Mouse (Mus musculus) megakaryocyte, embryonic 14.5 days (primary cell): ENCODE measurements around the gene Usp54. TPM values are rescaled to one million over a fixed set of nuclear protein-coding genes. Genes with fewer than 3 reads are reported as not detected.

Experiments used
- H3K27me3 ChIP-seq: replicated peaks from 2 replicates; pipeline ENCODE3; 2012; ENCODE audit warnings: inconsistent platforms
- H3K36me3 ChIP-seq: replicated peaks from 2 replicates; pipeline ENCODE3; 2012; ENCODE audit warnings: low read length, inconsistent platforms, mixed read lengths
- H3K4me1 ChIP-seq: 2 replicates; pipeline ENCODE4 v1.6.1; 2012; ENCODE audit warnings: inconsistent platforms
- H3K4me3 ChIP-seq: replicated peaks from 2 replicates; pipeline ENCODE3; 2012; ENCODE audit warnings: moderate library complexity, mild to moderate bottlenecking, inconsistent platforms
- H3K9me3 ChIP-seq: 2 replicates; pipeline ENCODE4 v1.6.1; 2012; ENCODE audit warnings: inconsistent platforms
- FLI1 ChIP-seq: IDR thresholded peaks from 2 replicates; pipeline ENCODE4 v1.6.1; 2012; ENCODE audit warnings: low read length, inconsistent platforms, mixed read lengths
- GATA1 ChIP-seq: IDR thresholded peaks from 3 replicates; pipeline ENCODE4 v1.6.1; 2012; ENCODE audit warnings: mixed read lengths, low read length, inconsistent platforms, borderline replicate concordance
- polyA plus RNA-seq: library from polyadenylated mRNA; stranded (reverse); fragments of >175 nt; gene quantifications from 2 replicates; pipeline ENCODE4 v1.2.3, GENCODE M21; 2012; ENCODE audit warnings: low replicate concordance; ENCODE audit not compliant: insufficient read depth

Usp54 gene
- 1.5 TPM in 1 of 2 replicates, not detected in the other for polyA plus RNA-seq

- peak within 1 kb of the TSS; percentile 98 for H3K4me3 ChIP-seq
- no peaks in the 10 kb centered on the region for H3K27me3 ChIP-seq
- H3K36me3 ChIP-seq = no peaks in the 10 kb centered on the region
- peaks cover 38% of the 10 kb centered on the region for H3K4me1 ChIP-seq
- TF ChIP-seq FLI1 (no peak), GATA1 (no peak)
- H3K9me3 ChIP-seq = no peaks in the 10 kb centered on the region
These were observed at the start of gene Usp54 for GRCm38 (mm10) chr14:20640644-20641437. Usp54 (minus strand) TSS chr14:20641063.

DNA sequence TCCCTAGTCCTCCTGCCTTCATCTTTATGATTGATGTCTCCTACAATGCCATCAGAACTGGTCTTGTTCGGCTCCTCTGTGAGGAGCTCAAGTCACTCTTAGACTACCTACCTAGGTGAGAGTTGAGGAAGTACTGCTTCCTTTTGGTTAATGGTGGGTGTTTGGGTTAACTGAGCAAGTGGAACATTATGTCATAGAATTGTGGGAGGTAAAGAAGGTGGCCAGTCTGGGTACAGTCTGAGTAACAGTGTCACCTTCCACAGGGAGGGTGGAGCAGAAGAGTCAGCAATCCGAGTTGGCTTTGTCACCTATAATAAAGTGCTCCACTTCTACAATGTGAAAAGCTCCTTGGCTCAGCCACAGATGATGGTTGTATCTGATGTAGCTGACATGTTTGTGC, 48.1 kb upstream of the Usp54 start:
- Histone ChIP-seq H3K4me1 (peaks cover 38% of the 10 kb centered on the region), H3K36me3 (peaks cover 99% of the 10 kb centered on the region), H3K27me3 (no peaks in the 10 kb centered on the region), H3K4me3 (no peak overlapping the region), H3K9me3 (no peaks in the 10 kb centered on the region)
- no peak for TF ChIP-seq FLI1
- no peak for TF ChIP-seq GATA1

GRCm38 (mm10) chr14:20686576-20686975, 45.7 kb upstream of the Usp54 start:
- TF ChIP-seq GATA1 (no peak), FLI1 (no peak)
- Histone ChIP-seq H3K4me1 (peaks cover 28% of the 10 kb centered on the region), H3K36me3 (peaks cover 100% of the 10 kb centered on the region), H3K9me3 (no peaks in the 10 kb centered on the region), H3K4me3 (no peak overlapping the region), H3K27me3 (no peaks in the 10 kb centered on the region)

DNA sequence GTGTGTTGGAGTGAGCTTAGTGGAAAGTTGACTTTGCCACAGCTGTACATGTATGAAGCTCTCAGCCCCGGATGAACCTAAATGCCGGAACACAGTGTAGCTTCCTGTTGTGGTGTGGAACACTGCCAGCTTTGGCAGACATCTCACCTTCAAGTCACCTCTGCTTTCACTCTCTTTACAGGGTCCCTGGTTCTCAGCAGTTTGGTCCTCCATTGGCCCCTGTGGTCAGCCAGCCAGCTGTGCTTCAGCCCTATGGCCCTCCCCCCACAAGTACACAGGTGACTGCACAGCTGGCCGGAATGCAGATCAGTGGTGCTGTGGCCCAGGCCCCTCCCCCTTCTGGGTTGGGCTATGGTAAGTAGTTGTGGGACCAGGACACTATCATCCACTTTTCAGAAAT, 41.6 kb upstream of the Usp54 start:
- H3K4me1 ChIP-seq = peaks cover 38% of the 10 kb centered on the region
- H3K36me3 ChIP-seq = peaks cover 100% of the 10 kb centered on the region
- no peaks in the 10 kb centered on the region for H3K27me3 ChIP-seq
- H3K4me3 ChIP-seq = no peak overlapping the region
- TF ChIP-seq GATA1 (no peak), FLI1 (no peak)
- no peaks in the 10 kb centered on the region for H3K9me3 ChIP-seq

DNA sequence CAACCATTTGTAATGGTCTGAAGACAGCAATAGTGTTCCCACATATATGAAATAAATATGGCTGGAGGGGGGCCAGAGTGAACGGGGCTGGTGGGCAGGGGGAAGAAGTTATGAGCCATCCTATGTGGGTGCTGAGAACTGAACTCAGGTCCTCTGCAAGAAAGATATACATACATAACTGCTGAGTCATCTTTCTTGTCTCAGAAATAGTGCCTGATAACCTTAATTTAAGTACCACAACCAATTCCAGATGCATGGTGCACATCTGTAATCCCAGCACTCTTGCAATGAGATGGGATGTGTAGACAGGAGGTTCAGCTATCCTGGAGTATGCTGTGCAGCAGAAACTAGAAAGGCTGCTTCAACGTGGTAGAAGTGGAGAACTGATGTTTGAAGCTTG, 40.9 kb upstream of the Usp54 start:
- peaks cover 100% of the 10 kb centered on the region for H3K36me3 ChIP-seq
- H3K4me1 ChIP-seq = peaks cover 41% of the 10 kb centered on the region

DNA sequence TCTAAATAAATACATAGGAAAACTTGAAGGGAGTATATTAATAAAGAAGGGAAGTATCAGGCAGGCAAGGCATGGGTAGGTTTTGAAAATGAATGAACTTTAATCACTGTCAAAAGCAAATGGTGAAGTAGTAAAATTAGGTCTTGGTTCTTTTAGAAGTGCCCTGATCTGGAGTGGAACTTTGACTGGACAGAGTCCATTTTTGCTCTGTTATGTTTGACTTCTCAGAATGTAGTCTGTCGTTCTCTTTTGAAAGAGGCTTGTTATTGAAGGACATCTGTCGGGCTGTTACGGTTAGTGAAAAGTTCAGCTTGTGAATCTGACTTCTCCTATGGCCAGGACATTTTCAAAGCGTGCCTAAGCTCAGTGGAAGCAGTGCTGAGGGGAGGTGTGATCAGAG, 37.0 kb upstream of the Usp54 start:
- H3K4me1 ChIP-seq = peaks cover 57% of the 10 kb centered on the region
- H3K36me3 ChIP-seq = peaks cover 75% of the 10 kb centered on the region
- no peaks in the 10 kb centered on the region for H3K27me3 ChIP-seq
- H3K9me3 ChIP-seq = no peaks in the 10 kb centered on the region
- H3K4me3 ChIP-seq = no peak overlapping the region
- no peak for TF ChIP-seq FLI1
- TF ChIP-seq GATA1 = no peak

More for the DNA sequence above, 40.9 kb upstream of the Usp54 start:
- no peak for TF ChIP-seq GATA1
- TF ChIP-seq FLI1 = no peak
- Histone ChIP-seq H3K27me3 (no peaks in the 10 kb centered on the region), H3K9me3 (no peaks in the 10 kb centered on the region), H3K4me3 (no peak overlapping the region)

GRCm38 (mm10) chr14:20674064-20674833, 33.4 kb upstream of the Usp54 start, which contains the start of gene Sec24c:
Sec24c (plus strand) TSS chr14:20674308.
- peaks cover 26% of the 10 kb centered on the region for H3K4me1 ChIP-seq
- H3K27me3 ChIP-seq = peaks cover 6% of the 10 kb centered on the region
- H3K36me3 ChIP-seq = peaks cover 43% of the 10 kb centered on the region
- peak; percentile 89 for TF ChIP-seq FLI1
- TF ChIP-seq GATA1 = no peak
- H3K9me3 ChIP-seq = no peaks in the 10 kb centered on the region
- peak within 1 kb of the TSS; percentile 99 for H3K4me3 ChIP-seq

GRCm38 (mm10) chr14:20673735-20674063, 32.8 kb upstream of the Usp54 start:
- H3K36me3 ChIP-seq = peaks cover 38% of the 10 kb centered on the region
- no peaks in the 10 kb centered on the region for H3K9me3 ChIP-seq
- TF ChIP-seq GATA1 (no peak), FLI1 (no peak)
- peaks cover 22% of the 10 kb centered on the region for H3K4me1 ChIP-seq
- H3K27me3 ChIP-seq = peaks cover 11% of the 10 kb centered on the region
- peak overlapping the region; percentile 99 for H3K4me3 ChIP-seq

GRCm38 (mm10) chr14:20672990-20673389, 32.1 kb upstream of the Usp54 start:
- Histone ChIP-seq H3K9me3 (no peaks in the 10 kb centered on the region), H3K4me1 (peaks cover 27% of the 10 kb centered on the region), H3K27me3 (peaks cover 17% of the 10 kb centered on the region), H3K4me3 (peak overlapping the region; percentile 99), H3K36me3 (peaks cover 31% of the 10 kb centered on the region)
- TF ChIP-seq GATA1 (no peak), FLI1 (no peak)
